Mouse (Mus musculus): ENCODE results near the gene Rad51b.

Gene Rad51b

GRCm38 (mm10) chr12:79499809-79500208 lies 202.7 kb downstream of the Rad51b start:
- DNase-seq, result no peak

- no peak for DNase-seq
Observed at GRCm38 (mm10) chr12:79501877-79502276, 204.8 kb downstream of the Rad51b start.

- no peak for DNase-seq
Observed at GRCm38 (mm10) chr12:79502862-79503581, 205.9 kb downstream of the Rad51b start.

GRCm38 (mm10) chr12:79503582-79504515 lies 206.8 kb downstream of the Rad51b start:
- no peak for DNase-seq

- no peak for DNase-seq
Observed at GRCm38 (mm10) chr12:79504641-79505040, 207.6 kb downstream of the Rad51b start.

- DNase-seq, result no peak
Observed at GRCm38 (mm10) chr12:79506421-79506820, 209.3 kb downstream of the Rad51b start.

- DNase-seq, result no peak
Observed at GRCm38 (mm10) chr12:79507141-79507681, 210.1 kb downstream of the Rad51b start.

GRCm38 (mm10) chr12:79511454-79512204 lies 214.5 kb downstream of the Rad51b start:
- DNase-seq, result peak; percentile 49 to 71

- DNase-seq, result no peak
Observed at GRCm38 (mm10) chr12:79512205-79512886, 215.3 kb downstream of the Rad51b start.

GRCm38 (mm10) chr12:79512982-79513681 lies 216.1 kb downstream of the Rad51b start:
- DNase-seq, result no peak

GRCm38 (mm10) chr12:79514680-79515079 lies 217.6 kb downstream of the Rad51b start:
- DNase-seq, result no peak

GRCm38 (mm10) chr12:79522374-79522773 lies 225.3 kb downstream of the Rad51b start:
- DNase-seq, result no peak

- DNase-seq, result no peak
Observed at GRCm38 (mm10) chr12:79524941-79525871, 228.1 kb downstream of the Rad51b start.

- DNase-seq, result no peak
Observed at GRCm38 (mm10) chr12:79525872-79526271, 228.8 kb downstream of the Rad51b start.

- no peak for DNase-seq
Observed at GRCm38 (mm10) chr12:79527222-79527621, 230.1 kb downstream of the Rad51b start.

GRCm38 (mm10) chr12:79530275-79530902 lies 233.3 kb downstream of the Rad51b start:
- DNase-seq, result no peak

- DNase-seq, result no peak
Observed at GRCm38 (mm10) chr12:79531809-79532798, 235.0 kb downstream of the Rad51b start.

GRCm38 (mm10) chr12:79534778-79535177 lies 237.7 kb downstream of the Rad51b start:
- DNase-seq, result no peak
